Mouse (Mus musculus) ES-Bruce4 (cell line): ENCODE measurements around the gene Tekt2. TPM values are rescaled to one million over a fixed set of nuclear protein-coding genes. Genes with fewer than 3 reads are reported as not detected.
A peak's percentile ranks its signal among the peaks of the same experiment; 100 is the strongest.

Experiments used
- H3K27ac ChIP-seq: 2 replicates; pipeline ENCODE4 v1.5.1; 2012; ENCODE audit warnings: low read length, inconsistent platforms; ENCODE audit not compliant: insufficient read depth
- H3K27me3 ChIP-seq: 2 replicates; pipeline ENCODE4 v1.6.1; 2012; ENCODE audit warnings: mild to moderate bottlenecking, low read length, inconsistent platforms; ENCODE audit not compliant: control insufficient read depth, poor library complexity, insufficient read depth, severe bottlenecking
- H3K36me3 ChIP-seq: 2 replicates; pipeline ENCODE4 v1.6.1; 2012; ENCODE audit warnings: inconsistent platforms, mild to moderate bottlenecking, low read length, moderate library complexity; ENCODE audit not compliant: control insufficient read depth, poor library complexity, insufficient read depth, severe bottlenecking
- H3K4me1 ChIP-seq: one replicate; pipeline ENCODE4 v1.8.1; 2011; ENCODE audit warnings: low read length; ENCODE audit not compliant: control insufficient read depth, insufficient read depth
- H3K4me3 ChIP-seq: 2 replicates; pipeline ENCODE4 v1.5.1; 2011; ENCODE audit warnings: low read depth, mild to moderate bottlenecking, low read length
- H3K9ac ChIP-seq: 2 replicates; pipeline ENCODE4 v1.6.1; 2012; ENCODE audit warnings: low read depth, mild to moderate bottlenecking, inconsistent platforms; ENCODE audit not compliant: poor library complexity, severe bottlenecking
- H3K9me3 ChIP-seq: replicated peaks from 2 replicates; pipeline ENCODE4 v1.6.1; 2012; ENCODE audit warnings: mild to moderate bottlenecking, low read length, inconsistent platforms; ENCODE audit not compliant: control insufficient read depth, poor library complexity, insufficient read depth, severe bottlenecking
- CTCF ChIP-seq: IDR thresholded peaks from one replicate; pipeline ENCODE4 v1.8.1; 2011; ENCODE audit warnings: low read depth, low read length
- EP300 ChIP-seq: IDR thresholded peaks from 2 replicates; pipeline ENCODE4 v1.6.1; 2011; ENCODE audit warnings: low read depth, low read length; ENCODE audit not compliant: insufficient read depth
- POLR2A ChIP-seq: IDR thresholded peaks from one replicate; pipeline ENCODE4 v1.8.1; 2011; ENCODE audit warnings: low read length; ENCODE audit not compliant: insufficient read depth
- polyA plus RNA-seq: library from polyadenylated mRNA; stranded (reverse); fragments of >200 nt; gene quantifications from 2 replicates; pipeline ENCODE4 v1.2.4, GENCODE M21; 2011; ENCODE audit warnings: low read depth; ENCODE audit not compliant: missing spikeins, insufficient read depth, insufficient read length

Gene Tekt2
- polyA plus RNA-seq, 1 experiment: 5.9 TPM

DNA sequence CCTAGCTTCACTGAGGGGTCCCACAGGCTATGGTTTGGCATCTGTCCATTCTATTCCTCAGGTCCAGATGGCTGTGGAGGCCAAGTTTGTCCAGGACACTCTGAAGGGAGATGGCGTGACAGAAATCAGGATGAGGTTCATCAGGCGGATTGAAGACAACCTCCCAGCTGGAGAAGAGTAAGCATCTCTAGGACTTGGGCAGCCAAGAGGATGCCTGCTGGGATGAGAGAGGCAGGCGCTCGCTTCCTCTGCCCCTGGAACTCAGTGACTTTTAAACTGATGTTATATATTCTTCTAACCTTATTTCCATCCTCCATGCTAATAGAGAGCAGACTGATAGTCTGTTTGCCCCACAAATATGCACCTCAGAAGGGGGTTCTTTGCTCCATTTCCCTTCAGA, 50.4 kb downstream of the Tekt2 start:
- no peak overlapping the region for H3K27ac ChIP-seq
- no peaks in the 10 kb centered on the region for H3K36me3 ChIP-seq
- TF ChIP-seq CTCF: no peak
- no peak for TF ChIP-seq EP300
- TF ChIP-seq POLR2A: no peak
- H3K9ac ChIP-seq: no peak overlapping the region
- no peaks in the 10 kb centered on the region for H3K27me3 ChIP-seq
- H3K4me1 ChIP-seq: no peaks in the 10 kb centered on the region
- no peaks in the 10 kb centered on the region for H3K9me3 ChIP-seq
- no peak overlapping the region for H3K4me3 ChIP-seq

DNA sequence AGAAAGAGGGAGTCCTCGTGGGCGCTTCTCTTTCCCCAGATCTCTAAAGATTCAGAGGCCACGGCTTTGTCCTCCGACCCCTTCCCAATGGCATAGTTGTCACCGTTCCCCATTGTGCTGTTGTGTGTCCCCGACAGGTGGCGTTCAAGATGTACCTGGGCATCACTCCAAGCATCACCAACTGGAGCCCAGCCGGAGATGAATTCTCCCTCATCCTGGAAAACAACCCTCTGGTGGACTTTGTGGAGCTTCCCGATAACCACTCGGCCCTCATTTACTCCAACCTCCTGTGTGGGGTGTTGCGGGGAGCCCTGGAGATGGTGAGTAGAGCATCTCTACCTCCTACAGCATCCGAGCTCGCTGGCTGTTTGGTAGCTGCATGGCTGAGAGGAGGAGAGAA, 51.7 kb downstream of the Tekt2 start:
- Histone ChIP-seq H3K27me3 (no peaks in the 10 kb centered on the region), H3K36me3 (no peaks in the 10 kb centered on the region), H3K4me3 (no peak overlapping the region), H3K9ac (no peak overlapping the region), H3K9me3 (no peaks in the 10 kb centered on the region), H3K4me1 (no peaks in the 10 kb centered on the region), H3K27ac (no peak overlapping the region)
- TF ChIP-seq CTCF (peak; percentile 23), EP300 (no peak)

Other genes with a start within 250 kb of the Tekt2 start
- gene Lsm10, start 229.1 kb downstream of the Tekt2 start, polyA plus RNA-seq: 25.4 and 28.8 TPM in 2 replicates
- 36.4 and 37.5 TPM in 2 replicates for gene Stk40, start 221.7 kb downstream of the Tekt2 start, polyA plus RNA-seq
- gene Eva1b, start 177.9 kb downstream of the Tekt2 start, polyA plus RNA-seq: 13.6 and 15.9 TPM in 2 replicates
- gene Sh3d21, start 162.2 kb downstream of the Tekt2 start, polyA plus RNA-seq: 5.5 and 6.0 TPM in 2 replicates
- gene Thrap3, start 122.9 kb downstream of the Tekt2 start, polyA plus RNA-seq: 456 and 495 TPM in 2 replicates
- 29.0 and 31.9 TPM in 2 replicates for gene Map7d1, start 69.3 kb downstream of the Tekt2 start, polyA plus RNA-seq
- 62.8 TPM in 2 replicates for gene Trappc3, start 63.4 kb downstream of the Tekt2 start, polyA plus RNA-seq
- gene Col8a2, start 38.9 kb downstream of the Tekt2 start, polyA plus RNA-seq: 1.0 and 1.2 TPM in 2 replicates
- 31.4 and 35.7 TPM in 2 replicates for gene Adprhl2, start 4.0 kb downstream of the Tekt2 start, polyA plus RNA-seq
- 15.2 and 20.7 TPM in 2 replicates for gene Ago3, start 103.9 kb upstream of the Tekt2 start, polyA plus RNA-seq
- gene Ago1, start 142.9 kb upstream of the Tekt2 start, polyA plus RNA-seq: 44.6 and 44.8 TPM in 2 replicates
- 1.1 and 3.1 TPM in 2 replicates for gene Ago4, start 207.8 kb upstream of the Tekt2 start, polyA plus RNA-seq
- 39.8 and 41.8 TPM in 2 replicates for gene Clspn, start 231.2 kb upstream of the Tekt2 start, polyA plus RNA-seq